Mouse (Mus musculus) CH12.LX (cell line): ENCODE measurements around the gene Ctbp1.

Experiments
- CTCF ChIP-seq, 2 experiments: IDR thresholded peaks in 1 of 2; conservative IDR thresholded peaks in 1 of 2; 2 replicates each; pipeline ENCODE4 v1.5.1; 2011 to 2012; ENCODE audit warnings: low read depth in 2 of 2, low read length in 2 of 2, improper control_type of control experiment in 1 of 2, inconsistent platforms in 1 of 2, mild to moderate bottlenecking in 1 of 2, moderate library complexity in 1 of 2
- HCFC1 ChIP-seq: IDR thresholded peaks from 2 replicates; pipeline ENCODE4 v1.6.1; 2012; ENCODE audit warnings: low read depth, mild to moderate bottlenecking, inconsistent platforms, low read length, improper control_type of control experiment
- JUND ChIP-seq: conservative IDR thresholded peaks from 2 replicates; pipeline ENCODE4 v1.6.1; 2011; ENCODE audit warnings: low read depth, low read length, improper control_type of control experiment
- MAX ChIP-seq: IDR thresholded peaks from 2 replicates; pipeline ENCODE4 v1.6.1; 2011; ENCODE audit warnings: low read length, improper control_type of control experiment
- MEF2A ChIP-seq: IDR thresholded peaks from 2 replicates; pipeline ENCODE4 v1.6.1; 2014; ENCODE audit warnings: low read depth, mild to moderate bottlenecking, inconsistent platforms, low read length, improper control_type of control experiment, borderline replicate concordance
- MXI1 ChIP-seq: IDR thresholded peaks from 2 replicates; pipeline ENCODE4 v1.6.1; 2011; ENCODE audit warnings: mild to moderate bottlenecking, low read depth, low read length, improper control_type of control experiment
- RAD21 ChIP-seq: IDR thresholded peaks from 2 replicates; pipeline ENCODE4 v1.6.1; 2011; ENCODE audit warnings: low read depth, mild to moderate bottlenecking, low read length, improper control_type of control experiment, moderate library complexity
- USF1 ChIP-seq: IDR thresholded peaks from 2 replicates; pipeline ENCODE4 v1.6.1; 2014; ENCODE audit warnings: low read depth, mild to moderate bottlenecking, inconsistent platforms, low read length, improper control_type of control experiment
- ZMIZ1 ChIP-seq: IDR thresholded peaks from 2 replicates; pipeline ENCODE4 v1.6.1; 2012; ENCODE audit warnings: low read depth, mild to moderate bottlenecking, inconsistent platforms, low read length, improper control_type of control experiment

GRCm38 (mm10) chr5:33273777-33274084, 1.1 kb downstream of the Ctbp1 start:
- TF ChIP-seq MAX (no peak), USF1 (no peak), MXI1 (no peak), CTCF (conservative IDR thresholded peaks at IDR 0.05 in 1 of 2, IDR thresholded peaks at IDR 0.05 in 1 of 2; ENCODE audit: low read depth in 2 of 2, low read length in 2 of 2) (no peak), HCFC1 (no peak), RAD21 (no peak), ZMIZ1 (no peak), JUND (no peak), MEF2A (no peak)
